Mouse (Mus musculus) heart, postnatal 0 days (tissue): ENCODE data around the gene Fgfr2.

Experiments
- CTCF ChIP-seq: IDR thresholded peaks from 2 replicates; pipeline ENCODE4 v1.5.1; 2016; ENCODE audit warnings: antibody characterized with exemption, control low read depth, low read depth
- EP300 ChIP-seq: IDR thresholded peaks from 2 replicates; pipeline ENCODE4 v1.6.1; 2016; ENCODE audit warnings: antibody characterized with exemption, low read depth

GRCm38 (mm10) chr7:132119817-132120216, 1003.3 kb downstream of the Fgfr2 start:
- TF ChIP-seq CTCF (no peak), EP300 (no peak)
